In the genomic region with DNA sequence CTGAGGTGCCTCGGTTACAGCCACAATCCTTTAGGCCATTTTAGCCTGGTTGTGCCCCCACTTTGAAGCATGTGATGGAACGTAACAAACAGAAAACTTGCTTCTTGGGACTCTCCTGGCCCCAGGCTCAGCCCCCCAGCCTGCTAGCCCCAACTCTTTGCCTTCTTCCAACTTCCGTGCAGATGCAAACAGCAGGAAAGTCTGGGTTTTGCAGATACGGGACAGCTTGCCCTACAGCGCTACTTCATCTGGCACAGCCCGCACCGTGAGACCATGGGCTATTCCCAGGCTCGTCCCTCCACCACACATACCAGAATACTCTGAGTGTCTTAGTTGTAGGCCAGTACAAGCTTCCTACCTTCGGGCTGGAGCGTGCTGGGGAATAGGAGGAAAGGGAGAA, we compare ENCODE assay signal across 10 mouse cellular contexts. TPM values are rescaled to one million over a fixed set of nuclear protein-coding genes. Genes with fewer than 3 reads are reported as not detected.
A peak's percentile ranks its signal among the peaks of the same experiment; 100 is the strongest.
DNase-seq lines count a peak whose midpoint lies in the region; ATAC-seq and TF ChIP-seq lines count a peak whose summit lies in the region.
"Had no signal": no experiment of that assay in that cellular context is flagged by ENCODE, and none has a peak within 500 bp of the region (broad histone marks: within the 10 kb centered on the region; RNA-seq: fewer than 3 reads in every experiment).

No protein-coding gene starts in this region.

- no peak for TF ChIP-seq POLR2A in ES-Bruce4 (IDR thresholded peaks at IDR 0.05; ENCODE audit: insufficient read depth, low read length)

- TF ChIP-seq CTCF in ES-Bruce4 (IDR thresholded peaks at IDR 0.05; ENCODE audit: low read depth, low read length), result no peak

- H3K9me3 ChIP-seq in ES-Bruce4 (replicated peaks; ENCODE audit: control insufficient read depth, insufficient read depth, low read length, poor library complexity, severe bottlenecking), result no peaks in the 10 kb centered on the region
- no peaks in the 10 kb centered on the region for H3K9me3 ChIP-seq in hindbrain, embryonic 11.5 days (ENCODE audit: control insufficient read depth, low read length)
- H3K9me3 ChIP-seq in liver, embryonic 16.5 days (replicated peaks; ENCODE audit: control insufficient read depth, low read length), result no peaks in the 10 kb centered on the region

- TF ChIP-seq EP300 in ES-Bruce4 (IDR thresholded peaks at IDR 0.05; ENCODE audit: insufficient read depth, low read depth, low read length), result no peak

- no peaks in the 10 kb centered on the region for H3K27me3 ChIP-seq in ES-Bruce4 (ENCODE audit: control insufficient read depth, insufficient read depth, low read length, poor library complexity, severe bottlenecking)
- H3K27me3 ChIP-seq in hindbrain, embryonic 11.5 days (ENCODE audit: control insufficient read depth, insufficient read depth, low read length), result peaks cover 5% of the 10 kb centered on the region; the same call in 1 of the 2 replicates
- H3K27me3 ChIP-seq in liver, embryonic 16.5 days (ENCODE audit: control insufficient read depth, insufficient read depth, low read depth, low read length), result peaks cover 8% of the 10 kb centered on the region

- peak; percentile 65 for DNase-seq in R1 (ENCODE audit: low read depth, low spot score)
- no peak for DNase-seq in hindbrain, embryonic 11.5 days (ENCODE audit: low spot score)
- DNase-seq: adrenal gland, adult 2 months had no signal

- peak overlapping the region; percentile 27 for H3K4me2 ChIP-seq in hindbrain, embryonic 11.5 days (replicated peaks; ENCODE audit: low read depth, low read length)
- H3K4me2 ChIP-seq in liver, embryonic 16.5 days (ENCODE audit: low read depth, low read length), result peak overlapping the region; percentile 42

- peak overlapping the region; percentile 74 for H3K9ac ChIP-seq in ES-Bruce4 (ENCODE audit: low read depth, poor library complexity, severe bottlenecking)
- no peak overlapping the region for H3K9ac ChIP-seq in hindbrain, embryonic 11.5 days (ENCODE audit: low read depth, low read length)
- H3K9ac ChIP-seq in liver, embryonic 16.5 days (ENCODE audit: low read depth, low read length), result 0 out of 2 replicates have a peak overlapping the region, but pooled peaks have one; percentile 21

- WGBS in hindbrain, embryonic 11.5 days, result 7% methylated on average over 10 of the region's 10 CpGs
- 19% methylated on average over 10 of the region's 10 CpGs for WGBS in liver, embryonic 16.5 days (ENCODE audit: insufficient replicate concordance)

- H3K36me3 ChIP-seq in ES-Bruce4 (ENCODE audit: control insufficient read depth, insufficient read depth, low read length, poor library complexity, severe bottlenecking), result no peaks in the 10 kb centered on the region
- H3K36me3 ChIP-seq in hindbrain, embryonic 11.5 days (ENCODE audit: control insufficient read depth, insufficient read depth, low read length), result no peaks in the 10 kb centered on the region
- H3K36me3 ChIP-seq in liver, embryonic 16.5 days (ENCODE audit: control insufficient read depth, insufficient read depth), result no peaks in the 10 kb centered on the region

- 0 out of 2 replicates have a peak, but pooled peaks have one; percentile 10 for ATAC-seq in hindbrain, embryonic 11.5 days (ENCODE audit: low FRiP score)
- ATAC-seq in liver, embryonic 16.5 days (ENCODE audit: low read depth), result peak; percentile 33; the same call in 1 of the 2 replicates
- ATAC-seq in granulocyte monocyte progenitor cell, adult 5-6 weeks (replicated peaks; ENCODE audit: poor library complexity, severe bottlenecking), result no peak
- no peak for ATAC-seq in activated CD4-positive, CD25-positive, alpha-beta regulatory T cell, adult 4 months
- ATAC-seq in erythroblast, adult 5-6 weeks (replicated peaks; ENCODE audit: low FRiP score, poor library complexity, severe bottlenecking), result no peak

- peaks cover 6% of the 10 kb centered on the region for H3K4me1 ChIP-seq in ES-Bruce4 (ENCODE audit: control insufficient read depth, insufficient read depth, low read length)
- no peaks in the 10 kb centered on the region; the same call in 1 of the 2 replicates for H3K4me1 ChIP-seq in hindbrain, embryonic 11.5 days (replicated peaks; ENCODE audit: control insufficient read depth, insufficient read depth, low read length)
- H3K4me1 ChIP-seq in liver, embryonic 16.5 days (ENCODE audit: control insufficient read depth, low read depth, low read length), result peaks cover 15% of the 10 kb centered on the region

- peak overlapping the region; percentile 98 for H3K27ac ChIP-seq in ES-Bruce4 (ENCODE audit: insufficient read depth, low read length)
- no peak overlapping the region for H3K27ac ChIP-seq in hindbrain, embryonic 11.5 days (ENCODE audit: low read depth, low read length)
- H3K27ac ChIP-seq in liver, embryonic 16.5 days (ENCODE audit: low read length), result no peak overlapping the region

- H3K4me3 ChIP-seq in ES-Bruce4 (ENCODE audit: low read depth, low read length), result peak overlapping the region; percentile 68
- H3K4me3 ChIP-seq in hindbrain, embryonic 11.5 days (ENCODE audit: low read depth, low read length), result no peak overlapping the region
- no peak overlapping the region for H3K4me3 ChIP-seq in liver, embryonic 16.5 days (ENCODE audit: low read depth, low read length)

RNA-seq across cellular contexts. Expression of gene Eif4a2, which starts 6.6 kb away (rescaled TPM):
- polyA plus RNA-seq in ES-Bruce4 (2011; ENCODE audit: insufficient read depth, insufficient read length, low read depth, missing spikeins), result 967 and 1,069 TPM in 2 replicates
- polyA plus RNA-seq in hindbrain, embryonic 11.5 days (2014; fragmentation: Nextera tagmentation; extraction: Ambion mirVana), result 230 and 239 TPM in 2 replicates
- polyA plus RNA-seq in liver, embryonic 16.5 days (2015; fragmentation: Nextera tagmentation; extraction: Ambion mirVana), result 57.0 and 58.0 TPM in 2 replicates
- total RNA-seq in granulocyte monocyte progenitor cell, adult 5-6 weeks (2014; fragmentation: Nextera tagmentation), result 322 and 433 TPM in 2 replicates
- 678 and 830 TPM in 2 replicates for total RNA-seq in granulocyte monocyte progenitor cell, adult 5-6 weeks (2017)
- 100 to 1,000 TPM; 399 to 481 TPM for polyA plus RNA-seq in activated CD4-positive, CD25-positive, alpha-beta regulatory T cell, adult 4 months (2017; shearing (Covaris generic))
- 120 and 145 TPM in 2 replicates for total RNA-seq in erythroblast, adult 5-6 weeks (2015; ENCODE audit: low replicate concordance)
- 151 and 206 TPM in 2 replicates for total RNA-seq in erythroblast, adult 5-6 weeks (2017; ENCODE audit: low replicate concordance)

RNA-seq across cellular contexts. Expression of gene Rfc4, which starts 26.9 kb away (rescaled TPM):
- polyA plus RNA-seq in ES-Bruce4 (2011; ENCODE audit: insufficient read depth, insufficient read length, low read depth, missing spikeins), result 71.2 and 73.8 TPM in 2 replicates
- 182 and 192 TPM in 2 replicates for polyA plus RNA-seq in hindbrain, embryonic 11.5 days (2014; fragmentation: Nextera tagmentation; extraction: Ambion mirVana)
- 104 and 124 TPM in 2 replicates for polyA plus RNA-seq in liver, embryonic 16.5 days (2015; fragmentation: Nextera tagmentation; extraction: Ambion mirVana)
- total RNA-seq in granulocyte monocyte progenitor cell, adult 5-6 weeks (2014; fragmentation: Nextera tagmentation), result 100.0 and 117 TPM in 2 replicates
- total RNA-seq in granulocyte monocyte progenitor cell, adult 5-6 weeks (2017), result 78.2 and 92.9 TPM in 2 replicates
- polyA plus RNA-seq in activated CD4-positive, CD25-positive, alpha-beta regulatory T cell, adult 4 months (2017; shearing (Covaris generic)), result 10 to 100 TPM; 51.8 to 68.2 TPM
- 51.0 and 64.0 TPM in 2 replicates for total RNA-seq in erythroblast, adult 5-6 weeks (2015; ENCODE audit: low replicate concordance)
- 20.4 and 27.0 TPM in 2 replicates for total RNA-seq in erythroblast, adult 5-6 weeks (2017; ENCODE audit: low replicate concordance)
- polyA plus RNA-seq: adrenal gland, adult 2 months had no signal

RNA-seq across cellular contexts. Expression of gene Kng1, which starts 42.9 kb away (rescaled TPM):
- polyA plus RNA-seq in ES-Bruce4 (2011; ENCODE audit: insufficient read depth, insufficient read length, low read depth, missing spikeins), result 1.1 TPM in 1 of 2 replicates, not detected in the other
- 0.10 TPM in 1 of 2 replicates, not detected in the other for polyA plus RNA-seq in hindbrain, embryonic 11.5 days (2014; fragmentation: Nextera tagmentation; extraction: Ambion mirVana)
- polyA plus RNA-seq in liver, embryonic 16.5 days (2015; fragmentation: Nextera tagmentation; extraction: Ambion mirVana), result 1,254 and 1,294 TPM in 2 replicates
- total RNA-seq in granulocyte monocyte progenitor cell, adult 5-6 weeks (2014; fragmentation: Nextera tagmentation), result not detected in 2 replicates
- total RNA-seq in granulocyte monocyte progenitor cell, adult 5-6 weeks (2017), result not detected in 2 replicates
- polyA plus RNA-seq in activated CD4-positive, CD25-positive, alpha-beta regulatory T cell, adult 4 months (2017; shearing (Covaris generic)), result under 1 TPM in 1 of 2 experiments, not detected in 1; 0.20 TPM
- total RNA-seq in erythroblast, adult 5-6 weeks (2015; ENCODE audit: low replicate concordance), result not detected in 2 replicates
- 0.51 TPM in 1 of 2 replicates, not detected in the other for total RNA-seq in erythroblast, adult 5-6 weeks (2017; ENCODE audit: low replicate concordance)
- total RNA-seq: heart, adult 18-20 months; neutrophil, adult 5-6 weeks had no signal
- polyA plus RNA-seq: adrenal gland, adult 2 months had no signal

RNA-seq across cellular contexts. Expression of gene Adipoq, which starts 45.7 kb away (rescaled TPM):
- polyA plus RNA-seq in ES-Bruce4 (2011; ENCODE audit: insufficient read depth, insufficient read length, low read depth, missing spikeins), result not detected in 2 replicates
- polyA plus RNA-seq in hindbrain, embryonic 11.5 days (2014; fragmentation: Nextera tagmentation; extraction: Ambion mirVana), result not detected in 2 replicates
- polyA plus RNA-seq in liver, embryonic 16.5 days (2015; fragmentation: Nextera tagmentation; extraction: Ambion mirVana), result not detected in 2 replicates
- total RNA-seq in granulocyte monocyte progenitor cell, adult 5-6 weeks (2014; fragmentation: Nextera tagmentation), result not detected in 2 replicates
- 0.15 TPM in 1 of 2 replicates, not detected in the other for total RNA-seq in granulocyte monocyte progenitor cell, adult 5-6 weeks (2017)
- polyA plus RNA-seq in activated CD4-positive, CD25-positive, alpha-beta regulatory T cell, adult 4 months (2017; shearing (Covaris generic)), result not detected
- total RNA-seq in erythroblast, adult 5-6 weeks (2015; ENCODE audit: low replicate concordance), result 4.4 TPM in 1 of 2 replicates, not detected in the other
- total RNA-seq in erythroblast, adult 5-6 weeks (2017; ENCODE audit: low replicate concordance), result not detected in 2 replicates
- total RNA-seq: neutrophil, adult 5-6 weeks had no signal

Comparison
In these comparisons a context has a peak if more than half of its experiments do, and no peak if none do; other contexts are left out.
1. ATAC-seq: peak in hindbrain, embryonic 11.5 days (single experiment) and liver, embryonic 16.5 days (single experiment); none in granulocyte monocyte progenitor cell, adult 5-6 weeks (single experiment), activated CD4-positive, CD25-positive, alpha-beta regulatory T cell, adult 4 months (single experiment) and erythroblast, adult 5-6 weeks (single experiment).
2. RNA of gene Kng1, which starts 42.9 kb away (polyA plus RNA-seq): 1,254 to 1,294 TPM in liver, embryonic 16.5 days; 1.1 TPM in ES-Bruce4, 0.20 TPM in activated CD4-positive, CD25-positive, alpha-beta regulatory T cell, adult 4 months and 0.10 TPM in hindbrain, embryonic 11.5 days; every median in the first group is over 100 times any median in the second.